ENCODE assay signal across 8 mouse cellular contexts in genomic region chr13:115100381-115101177, GRCm38 (mm10). TPM values are rescaled to one million over a fixed set of nuclear protein-coding genes. Genes with fewer than 3 reads are reported as not detected.
DNase-seq lines count a peak whose midpoint lies in the region; ATAC-seq lines count a peak whose summit lies in the region.

No protein-coding gene starts in this region.

- H3K9ac ChIP-seq in heart, embryonic 15.5 days = peak overlapping the region; percentile 77
- H3K9ac ChIP-seq in hindbrain, embryonic 12.5 days = no peak overlapping the region

- peaks cover 31% of the 10 kb centered on the region for H3K4me1 ChIP-seq in heart, embryonic 15.5 days (replicated peaks)
- peaks cover 11% of the 10 kb centered on the region for H3K4me1 ChIP-seq in brown adipose tissue, adult 24 weeks (ENCODE audit: control insufficient read depth, insufficient read depth, insufficient read length, low read length)
- H3K4me1 ChIP-seq in hindbrain, embryonic 12.5 days = peaks cover 6% of the 10 kb centered on the region; the same call in 1 of the 2 replicates
- peaks cover 16% of the 10 kb centered on the region for H3K4me1 ChIP-seq in midbrain, embryonic 10.5 days

- intact Hi-C loops in heart, postnatal 10 days (cut with DNase I) = loop anchor here (2.0 to 10.0 kb wide), 5 partner anchors 47 to 266 kb away; no protein-coding TSS in a partner anchor

- H3K4me2 ChIP-seq in heart, embryonic 15.5 days = peak overlapping the region; percentile 79
- peak overlapping the region; percentile 71 for H3K4me2 ChIP-seq in hindbrain, embryonic 12.5 days (replicated peaks)

- H3K4me3 ChIP-seq in heart, embryonic 15.5 days = peak overlapping the region; percentile 71
- peak overlapping the region; percentile 80 for H3K4me3 ChIP-seq in brown adipose tissue, adult 24 weeks (ENCODE audit: insufficient read depth, low read depth, low read length)
- H3K4me3 ChIP-seq in hindbrain, embryonic 12.5 days = peak overlapping the region; percentile 40
- H3K4me3 ChIP-seq in midbrain, embryonic 10.5 days = peak overlapping the region; percentile 59; the same call in 1 of the 2 replicates

- no peak for DNase-seq in heart, postnatal 10 days
- DNase-seq in midbrain, embryonic 10.5 days (ENCODE audit: low spot score) = no peak
- no peak for DNase-seq in natural killer cell, adult 2 months (ENCODE audit: low spot score in 2 of 2)
- DNase-seq in urinary bladder, adult 2 months (ENCODE audit: low spot score) = no peak
- no peak for DNase-seq in adrenal gland, adult (ENCODE audit: inconsistent age in 2 of 2, low spot score in 1 of 2)

- WGBS in heart, embryonic 15.5 days = 19% methylated on average over 11 of the region's 11 CpGs
- 37% methylated on average over 11 of the region's 11 CpGs for WGBS in hindbrain, embryonic 12.5 days
- WGBS in midbrain, embryonic 10.5 days = 29% methylated on average over 11 of the region's 11 CpGs

- H3K36me3 ChIP-seq in heart, embryonic 15.5 days = no peaks in the 10 kb centered on the region
- H3K36me3 ChIP-seq in hindbrain, embryonic 12.5 days = no peaks in the 10 kb centered on the region
- H3K36me3 ChIP-seq in midbrain, embryonic 10.5 days = no peaks in the 10 kb centered on the region

- H3K27ac ChIP-seq in heart, embryonic 15.5 days = peak overlapping the region; percentile 95
- peak overlapping the region; percentile 94 for H3K27ac ChIP-seq in brown adipose tissue, adult 24 weeks (replicated peaks; ENCODE audit: low read depth, low read length)
- no peak overlapping the region for H3K27ac ChIP-seq in hindbrain, embryonic 12.5 days
- H3K27ac ChIP-seq in midbrain, embryonic 10.5 days (replicated peaks) = no peak overlapping the region

- H3K27me3 ChIP-seq in heart, embryonic 15.5 days = no peaks in the 10 kb centered on the region
- peaks cover 32% of the 10 kb centered on the region for H3K27me3 ChIP-seq in hindbrain, embryonic 12.5 days
- peaks cover 54% of the 10 kb centered on the region for H3K27me3 ChIP-seq in midbrain, embryonic 10.5 days (ENCODE audit: low read depth, poor library complexity, severe bottlenecking)

- ATAC-seq in heart, embryonic 15.5 days (replicated peaks; ENCODE audit: insufficient number of reproducible peaks, insufficient read depth, low FRiP score, low read depth) = no peak
- ATAC-seq in hindbrain, embryonic 12.5 days (ENCODE audit: low FRiP score) = no peak

- no peaks in the 10 kb centered on the region for H3K9me3 ChIP-seq in heart, embryonic 15.5 days (replicated peaks)
- H3K9me3 ChIP-seq in hindbrain, embryonic 12.5 days (replicated peaks) = no peaks in the 10 kb centered on the region
- H3K9me3 ChIP-seq in midbrain, embryonic 10.5 days (replicated peaks) = no peaks in the 10 kb centered on the region

RNA-seq across cellular contexts. Expression of gene Gm49395, which starts 1.1 kb away (rescaled TPM):
- 6.0 and 8.9 TPM in 2 replicates for polyA plus RNA-seq in heart, embryonic 15.5 days (2015; fragmentation: Nextera tagmentation; extraction: Ambion mirVana)
- total RNA-seq in heart, postnatal 10 days (2021) = 10 to 100 TPM; 17.2 to 21.0 TPM
- 5.0 and 6.2 TPM in 2 replicates for polyA plus RNA-seq in brown adipose tissue, adult 24 weeks (2012; ENCODE audit: insufficient read depth, insufficient read length, missing spikeins)
- polyA plus RNA-seq in hindbrain, embryonic 12.5 days (2016; fragmentation: Nextera tagmentation; extraction: Ambion mirVana) = 2.0 and 3.7 TPM in 2 replicates
- polyA plus RNA-seq in midbrain, embryonic 10.5 days (2016; fragmentation: Nextera tagmentation; extraction: Ambion mirVana) = 1.5 and 2.2 TPM in 2 replicates
- polyA plus RNA-seq in urinary bladder, adult 2 months (2012; rRNA removed) = 10.2 and 13.1 TPM in 2 replicates

RNA-seq across cellular contexts. Expression of gene Itga1, which starts 1.2 kb away (rescaled TPM):
- polyA plus RNA-seq in heart, embryonic 15.5 days (2015; fragmentation: Nextera tagmentation; extraction: Ambion mirVana) = 23.5 and 25.6 TPM in 2 replicates
- total RNA-seq in heart, postnatal 10 days (2021) = 10 to 100 TPM; 73.9 to 83.5 TPM
- 19.8 and 21.6 TPM in 2 replicates for polyA plus RNA-seq in brown adipose tissue, adult 24 weeks (2012; ENCODE audit: insufficient read depth, insufficient read length, missing spikeins)
- polyA plus RNA-seq in hindbrain, embryonic 12.5 days (2016; fragmentation: Nextera tagmentation; extraction: Ambion mirVana) = 6.0 and 6.9 TPM in 2 replicates
- polyA plus RNA-seq in midbrain, embryonic 10.5 days (2016; fragmentation: Nextera tagmentation; extraction: Ambion mirVana) = 3.9 and 4.7 TPM in 2 replicates
- 48.4 and 68.4 TPM in 2 replicates for polyA plus RNA-seq in urinary bladder, adult 2 months (2012; rRNA removed)

RNA-seq across cellular contexts. Expression of gene Pelo, which starts 10.6 kb away (rescaled TPM):
- polyA plus RNA-seq in heart, embryonic 15.5 days (2015; fragmentation: Nextera tagmentation; extraction: Ambion mirVana) = 4.7 and 5.5 TPM in 2 replicates
- total RNA-seq in heart, postnatal 10 days (2021) = 10 to 100 TPM; 26.7 to 28.3 TPM
- 3.8 and 6.6 TPM in 2 replicates for polyA plus RNA-seq in brown adipose tissue, adult 24 weeks (2012; ENCODE audit: insufficient read depth, insufficient read length, missing spikeins)
- polyA plus RNA-seq in hindbrain, embryonic 12.5 days (2016; fragmentation: Nextera tagmentation; extraction: Ambion mirVana) = 3.9 and 4.6 TPM in 2 replicates
- polyA plus RNA-seq in midbrain, embryonic 10.5 days (2016; fragmentation: Nextera tagmentation; extraction: Ambion mirVana) = 5.9 and 7.7 TPM in 2 replicates
- 32.8 and 39.0 TPM in 2 replicates for polyA plus RNA-seq in urinary bladder, adult 2 months (2012; rRNA removed)

Comparison
In these comparisons a context has a peak if more than half of its experiments do, and no peak if none do; other contexts are left out.
1. H3K27ac ChIP-seq: peak in heart, embryonic 15.5 days (single experiment) and brown adipose tissue, adult 24 weeks (single experiment); none in hindbrain, embryonic 12.5 days (single experiment) and midbrain, embryonic 10.5 days (single experiment).
2. Peak in every context shown above with its lines, with median percentiles within 50 percentile points of each other: H3K4me3 ChIP-seq.